Mouse (Mus musculus) kidney, adult 2 months (tissue): ENCODE results near the gene Rin2. TPM values are rescaled to one million over a fixed set of nuclear protein-coding genes. Genes with fewer than 3 reads are reported as not detected.

ENCODE experiments used
- DNase-seq: peaks from one replicate; pipeline ENCODE4 v3.0.0; 2021
- H3K27ac ChIP-seq: fragments of 200-500 bp; 2 replicates; pipeline ENCODE4 v1.5.1; 2012; ENCODE audit warnings: low read depth, low read length, control low read depth, inconsistent platforms; ENCODE audit not compliant: insufficient read depth
- H3K27me3 ChIP-seq: fragments of 200-500 bp; replicated peaks from 2 replicates; pipeline ENCODE4 v1.6.1; 2012; ENCODE audit warnings: mild to moderate bottlenecking, moderate library complexity, low read length, inconsistent platforms; ENCODE audit not compliant: control insufficient read depth, insufficient read depth
- H3K36me3 ChIP-seq: fragments of 200-500 bp; 2 replicates; pipeline ENCODE4 v1.6.1; 2012; ENCODE audit warnings: mild to moderate bottlenecking, moderate library complexity, low read length, inconsistent platforms; ENCODE audit not compliant: control insufficient read depth, insufficient read depth
- H3K4me1 ChIP-seq: fragments of 200-500 bp; 2 replicates; pipeline ENCODE4 v1.6.1; 2011; ENCODE audit warnings: low read length; ENCODE audit not compliant: control insufficient read depth, insufficient read depth
- H3K4me3 ChIP-seq: fragments of 200-500 bp; 2 replicates; pipeline ENCODE4 v1.5.1; 2011; ENCODE audit warnings: mild to moderate bottlenecking, low read depth, low read length, control low read depth; ENCODE audit not compliant: insufficient read depth
- CTCF ChIP-seq: fragments of 200-500 bp; conservative IDR thresholded peaks from 2 replicates; pipeline ENCODE4 v1.5.1; 2011; ENCODE audit warnings: low read depth, mild to moderate bottlenecking, control low read depth, low read length, moderate library complexity, mixed read lengths; ENCODE audit not compliant: insufficient read depth, insufficient read length
- POLR2A ChIP-seq: fragments of 200-500 bp; IDR thresholded peaks from one replicate; pipeline ENCODE4 v1.6.1; 2011; ENCODE audit warnings: low read depth, low read length, control low read depth
- WGBS: fragments of 180-500 bp; shearing (Covaris S2); methylation state at CpG from one replicate; pipeline ENCODE4 v1.1.7; 2018; 5-methylcytosine and 5-hydroxymethylcytosine counted together
- polyA plus RNA-seq: library from polyadenylated mRNA; depleted of rRNA; stranded (reverse); fragments of >200 nt; gene quantifications from 2 replicates; pipeline ENCODE4 v1.2.3, GENCODE M21; 2012

Gene Rin2
- polyA plus RNA-seq, 1 experiment = 18.8 TPM

DNA sequence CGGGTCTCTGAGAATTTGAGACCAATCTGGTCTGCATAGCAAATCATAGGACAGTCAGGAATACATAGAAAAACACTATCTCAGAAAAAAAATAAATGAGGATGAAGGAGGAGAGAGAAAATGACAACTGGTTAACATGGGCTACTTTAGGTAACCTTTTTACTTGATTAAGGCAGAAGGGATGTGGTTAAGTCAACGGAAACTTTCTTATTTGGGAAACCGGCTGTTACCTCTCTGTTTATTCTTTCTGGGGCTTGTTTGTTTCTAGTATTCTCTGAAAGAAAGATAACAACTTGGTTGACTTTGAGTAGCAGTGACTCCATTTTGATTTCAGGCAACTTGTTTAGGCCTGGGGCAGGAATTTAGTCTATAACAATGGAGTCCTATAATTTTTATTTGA lies 163.7 kb downstream of the Rin2 start:
- no peak overlapping the region for H3K4me3 ChIP-seq
- peaks cover 3% of the 10 kb centered on the region; the same call in 1 of the 2 replicates for H3K36me3 ChIP-seq
- 92% methylated on average over 3 of the region's 3 CpGs for WGBS
- H3K27ac ChIP-seq = no peak overlapping the region
- DNase-seq = no peak
- TF ChIP-seq CTCF (no peak), POLR2A (no peak)
- peaks cover 8% of the 10 kb centered on the region; the same call in 1 of the 2 replicates for H3K4me1 ChIP-seq
- no peaks in the 10 kb centered on the region for H3K27me3 ChIP-seq

DNA sequence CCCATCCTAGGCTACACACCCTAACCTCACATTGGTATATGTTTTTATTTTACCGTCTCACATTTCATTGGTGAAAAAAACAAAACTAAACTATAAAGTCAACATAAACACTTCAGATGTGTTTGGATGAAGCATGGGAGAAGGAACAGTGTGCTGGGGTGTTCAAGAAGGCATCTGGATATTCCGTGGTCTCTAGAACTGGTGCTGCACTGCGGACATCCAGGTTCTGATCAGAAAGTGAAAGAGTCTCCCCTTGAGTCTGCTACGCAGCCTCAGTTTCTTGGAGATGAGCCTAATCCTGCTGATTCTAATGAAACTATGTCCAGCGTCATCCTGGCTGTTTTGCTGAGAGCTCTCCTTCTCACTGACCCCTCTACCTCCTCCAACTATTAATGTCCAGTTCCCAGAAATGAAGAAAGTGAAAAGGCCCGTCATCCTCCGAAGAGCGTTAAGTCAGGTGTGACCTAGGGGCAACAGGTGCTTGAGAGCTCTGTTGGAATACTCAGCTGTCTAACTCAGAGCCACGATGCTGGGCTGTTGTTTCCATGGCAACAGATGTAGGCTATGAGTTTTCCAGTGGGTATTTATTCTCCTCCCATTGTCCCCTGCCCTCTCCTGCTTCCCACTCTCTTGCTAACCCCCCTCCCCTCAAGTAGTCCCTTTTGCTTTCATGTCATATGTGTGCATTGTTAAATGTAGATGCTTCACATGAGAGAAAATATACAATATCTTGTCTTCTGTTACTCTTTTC lies 164.7 kb downstream of the Rin2 start:
- no peak for DNase-seq
- no peak overlapping the region for H3K4me3 ChIP-seq
- H3K27ac ChIP-seq = no peak overlapping the region
- no peaks in the 10 kb centered on the region for H3K36me3 ChIP-seq
- H3K4me1 ChIP-seq = peaks cover 8% of the 10 kb centered on the region; the same call in 1 of the 2 replicates
- TF ChIP-seq CTCF = no peak
- TF ChIP-seq POLR2A = no peak
- no peaks in the 10 kb centered on the region for H3K27me3 ChIP-seq
- 64% methylated on average over 9 of the region's 9 CpGs for WGBS

DNA sequence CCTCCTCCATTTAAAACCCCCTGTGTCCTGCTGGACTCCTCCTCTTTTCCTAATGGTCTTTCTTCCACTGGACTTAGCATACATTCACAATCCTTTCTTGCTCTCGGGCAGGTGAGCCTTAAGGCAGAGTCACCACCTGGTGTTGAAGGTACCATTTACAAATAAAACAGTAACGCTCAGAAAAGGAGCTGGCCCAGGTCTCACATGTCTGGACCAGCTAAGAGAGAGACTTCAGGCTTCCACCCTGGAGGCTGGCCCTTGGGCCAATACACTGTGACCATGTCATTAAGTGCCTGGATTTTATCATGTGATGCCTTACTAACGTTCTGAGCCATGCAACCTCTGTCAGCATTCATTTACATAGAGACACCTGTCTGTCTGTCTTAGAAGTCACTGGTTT lies 165.3 kb downstream of the Rin2 start:
- peaks cover 8% of the 10 kb centered on the region; the same call in 1 of the 2 replicates for H3K4me1 ChIP-seq
- TF ChIP-seq CTCF (no peak), POLR2A (no peak)
- DNase-seq = no peak
- 77% methylated on average over 3 of the region's 3 CpGs for WGBS
- H3K4me3 ChIP-seq = no peak overlapping the region
- H3K27me3 ChIP-seq = no peaks in the 10 kb centered on the region
- H3K36me3 ChIP-seq = peaks cover 2% of the 10 kb centered on the region; the same call in 1 of the 2 replicates
- no peak overlapping the region for H3K27ac ChIP-seq

DNA sequence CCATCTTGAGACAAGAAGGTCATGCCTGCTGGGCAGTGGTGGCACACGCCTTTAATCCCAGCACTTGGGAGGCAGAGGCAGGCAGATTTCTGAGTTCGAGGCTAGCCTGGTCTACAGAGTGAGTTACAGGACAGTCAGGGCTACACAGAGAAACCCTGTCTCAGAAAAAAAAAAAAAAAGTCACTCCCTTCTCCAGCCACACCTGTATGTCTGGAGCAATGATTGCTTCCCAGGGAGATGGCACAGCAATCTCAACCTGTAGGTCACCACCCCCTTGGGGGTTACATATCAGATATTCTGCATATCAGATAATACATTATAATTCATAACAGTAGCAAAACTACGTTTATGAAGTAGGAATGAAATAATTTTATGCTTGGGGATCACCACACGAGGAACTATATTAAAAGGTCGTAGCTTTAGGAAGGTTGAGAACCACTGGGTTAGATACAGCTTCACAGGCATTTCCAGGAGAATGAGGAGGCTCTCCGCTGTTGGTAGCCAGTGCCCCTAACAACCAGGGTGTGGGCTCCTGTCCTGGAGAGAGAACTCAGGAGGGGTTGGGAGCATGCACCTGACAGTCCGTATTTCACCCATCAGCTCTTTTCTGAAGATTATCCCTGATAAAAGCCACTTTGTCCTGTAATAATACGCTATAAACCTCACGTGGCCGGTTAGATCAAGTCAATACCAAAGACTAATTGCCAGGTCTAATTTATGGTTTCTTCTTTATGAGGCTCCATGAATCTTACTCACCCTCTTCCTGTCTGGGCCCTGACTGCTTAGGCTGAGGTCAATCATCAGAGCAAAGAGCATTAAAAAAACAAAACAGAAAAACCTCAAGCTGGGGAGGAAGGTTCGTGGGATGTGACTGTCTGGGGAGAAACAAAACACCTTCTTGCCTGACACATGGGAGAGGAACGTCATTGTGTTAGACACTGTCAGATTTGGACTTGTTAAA lies 166.2 kb downstream of the Rin2 start:
- Histone ChIP-seq H3K4me3 (no peak overlapping the region), H3K4me1 (peaks cover 8% of the 10 kb centered on the region; the same call in 1 of the 2 replicates), H3K27me3 (no peaks in the 10 kb centered on the region), H3K27ac (no peak overlapping the region), H3K36me3 (peaks cover 4% of the 10 kb centered on the region; the same call in 1 of the 2 replicates)
- no peak for TF ChIP-seq POLR2A
- no peak for TF ChIP-seq CTCF
- no peak for DNase-seq
- WGBS = 66% methylated on average over 12 of the region's 12 CpGs

DNA sequence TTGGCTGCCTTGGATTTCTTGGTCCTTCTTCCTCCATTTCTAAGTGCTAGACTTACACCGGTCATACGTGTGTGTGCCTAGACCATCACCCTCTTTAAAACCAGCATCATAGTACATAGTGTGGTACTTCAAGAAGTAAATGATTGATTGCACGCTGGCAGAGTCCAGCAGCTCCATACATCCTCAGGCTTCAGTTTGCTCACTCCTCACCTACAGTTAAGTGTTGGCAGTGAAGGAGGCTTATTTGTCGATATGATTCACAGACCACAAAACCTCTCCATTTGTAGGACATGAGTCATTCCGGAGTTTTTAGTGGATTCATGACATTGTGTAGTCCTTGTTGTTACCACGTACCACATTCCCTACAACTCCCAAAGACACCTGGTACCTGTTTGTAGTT lies 168.3 kb downstream of the Rin2 start:
- no peak for DNase-seq
- WGBS = 73% methylated on average over 6 of the region's 6 CpGs
- Histone ChIP-seq H3K36me3 (peaks cover 5% of the 10 kb centered on the region; the same call in 1 of the 2 replicates), H3K4me1 (peaks cover 8% of the 10 kb centered on the region; the same call in 1 of the 2 replicates), H3K27ac (no peak overlapping the region), H3K27me3 (no peaks in the 10 kb centered on the region), H3K4me3 (no peak overlapping the region)
- TF ChIP-seq CTCF = no peak
- no peak for TF ChIP-seq POLR2A

DNA sequence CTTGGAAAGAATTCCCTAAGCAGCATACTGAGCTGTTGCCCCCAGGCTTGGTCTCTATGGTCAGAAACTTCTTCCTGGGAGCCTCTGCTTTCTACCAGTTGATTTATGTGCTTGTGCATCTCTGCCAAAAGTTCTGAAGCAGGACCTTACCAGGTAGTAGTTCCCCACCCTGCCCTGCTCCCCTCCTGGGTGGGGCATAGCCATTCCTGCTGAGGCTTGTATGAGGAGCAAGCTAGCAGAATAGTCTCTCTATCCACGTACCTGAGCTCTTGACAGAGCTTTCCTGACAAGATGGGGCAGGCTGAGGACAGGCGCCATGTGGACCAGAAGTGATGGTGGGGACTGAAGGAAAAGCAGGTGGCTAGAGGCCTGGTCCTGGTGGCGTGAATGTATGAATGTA lies 171.6 kb downstream of the Rin2 start:
- H3K4me3 ChIP-seq = no peak overlapping the region
- DNase-seq = no peak
- no peaks in the 10 kb centered on the region for H3K27me3 ChIP-seq
- WGBS = 94% methylated on average over 3 of the region's 3 CpGs
- peaks cover 7% of the 10 kb centered on the region; the same call in 1 of the 2 replicates for H3K36me3 ChIP-seq
- H3K4me1 ChIP-seq = peaks cover 8% of the 10 kb centered on the region; the same call in 1 of the 2 replicates
- H3K27ac ChIP-seq = no peak overlapping the region
- no peak for TF ChIP-seq CTCF
